Mouse (Mus musculus) hindbrain, embryonic 14.5 days (tissue): ENCODE data around the gene Uqcr10. TPM values are rescaled to one million over a fixed set of nuclear protein-coding genes. Genes with fewer than 3 reads are reported as not detected.
A peak's percentile ranks its signal among the peaks of the same experiment; 100 is the strongest.
"Not testable (repeated sequence)": the region's sequence is repeated elsewhere in the genome, so short reads cannot be mapped to it uniquely, and the experiment has no call there.

Source experiments
- ATAC-seq: fragments of 200-750 bp; cut with Nextera tagmentation; 2 replicates; pipeline ENCODE4 v1.8.0; 2017; ENCODE audit warnings: moderate number of reproducible peaks, mild to moderate bottlenecking, moderate TSS enrichment, moderate library complexity; ENCODE audit not compliant: low FRiP score
- DNase-seq: peaks from one replicate; pipeline ENCODE4 v3.0.0-alpha.2; 2015; ENCODE audit warnings: low spot score
- H3K27ac ChIP-seq: fragments of 300-500 bp; sonication (generic); 2 replicates; pipeline ENCODE4 v1.5.1; 2014; ENCODE audit warnings: mild to moderate bottlenecking, moderate library complexity
- H3K27me3 ChIP-seq: fragments of 300-500 bp; sonication (generic); 2 replicates; pipeline ENCODE4 v1.6.1; 2014; ENCODE audit warnings: mild to moderate bottlenecking, low read length, mixed read lengths; ENCODE audit not compliant: control insufficient read depth, insufficient read depth
- H3K36me3 ChIP-seq: fragments of 300-500 bp; sonication (generic); replicated peaks from 2 replicates; pipeline ENCODE4 v1.6.1; 2014; ENCODE audit not compliant: control insufficient read depth, insufficient read depth
- H3K4me1 ChIP-seq: fragments of 300-500 bp; sonication (generic); replicated peaks from 2 replicates; pipeline ENCODE4 v1.6.1; 2014; ENCODE audit warnings: antibody characterized with exemption, low read length, mixed read lengths; ENCODE audit not compliant: control insufficient read depth, insufficient read depth
- H3K4me2 ChIP-seq: fragments of 300-500 bp; sonication (generic); replicated peaks from 2 replicates; pipeline ENCODE4 v1.6.1; 2014; ENCODE audit warnings: mild to moderate bottlenecking, moderate library complexity
- H3K4me3 ChIP-seq: fragments of 300-500 bp; sonication (generic); replicated peaks from 2 replicates; pipeline ENCODE4 v1.5.1; 2014; ENCODE audit warnings: mild to moderate bottlenecking, low read length
- H3K9ac ChIP-seq: fragments of 300-500 bp; sonication (generic); 2 replicates; pipeline ENCODE4 v1.6.1; 2014
- H3K9me3 ChIP-seq: fragments of 300-500 bp; sonication (generic); 2 replicates; pipeline ENCODE4 v1.6.1; 2016; ENCODE audit warnings: low read length; ENCODE audit not compliant: control insufficient read depth
- WGBS: fragments of 180-500 bp; shearing (Covaris S2); extraction: QIAGEN DNeasy Blood & Tissue Kit; methylation state at CpG from one replicate; pipeline ENCODE4 v1.1.7; 2014; 5-methylcytosine and 5-hydroxymethylcytosine counted together
- polyA plus RNA-seq: library from polyadenylated mRNA; unstranded; fragments of >200 nt; fragmentation: Nextera tagmentation; extraction: Ambion mirVana; gene quantifications from 2 replicates; pipeline ENCODE4 v1.2.1, GENCODE M21; 2014

Uqcr10 gene
- polyA plus RNA-seq, 1 experiment from 2014 or later: 721 TPM

DNA sequence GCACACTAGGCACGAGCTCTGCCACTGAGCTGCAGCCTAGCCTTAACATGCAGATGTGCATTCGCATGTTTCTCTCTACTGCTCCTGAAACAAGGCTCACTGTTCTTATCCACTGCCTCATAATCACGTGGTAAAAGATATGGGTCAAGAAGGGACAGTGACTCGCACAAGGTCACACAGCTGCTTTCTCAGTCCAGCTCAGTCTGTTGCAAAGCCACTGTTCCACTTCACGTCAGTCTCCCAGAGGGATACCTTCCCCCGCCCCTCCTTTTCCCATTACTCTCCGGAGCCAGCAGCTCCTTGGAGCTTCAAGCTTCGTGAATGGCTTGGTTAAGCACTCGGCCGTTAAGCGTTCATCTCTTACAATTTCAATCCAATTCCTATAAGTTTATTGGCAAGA lies 16.3 kb upstream of the Uqcr10 start:
- ATAC-seq (no peak), DNase-seq (no peak)
- peaks cover 31% of the 10 kb centered on the region; the same call in 1 of the 2 replicates for H3K36me3 ChIP-seq
- no peak overlapping the region for H3K9ac ChIP-seq
- H3K27me3 ChIP-seq: no peaks in the 10 kb centered on the region
- H3K4me3 ChIP-seq: no peak overlapping the region
- no peak overlapping the region for H3K4me2 ChIP-seq
- WGBS: 59% methylated on average over 11 of the region's 11 CpGs
- no peaks in the 10 kb centered on the region for H3K9me3 ChIP-seq
- no peak overlapping the region for H3K27ac ChIP-seq
- peaks cover 6% of the 10 kb centered on the region; the same call in 1 of the 2 replicates for H3K4me1 ChIP-seq

DNA sequence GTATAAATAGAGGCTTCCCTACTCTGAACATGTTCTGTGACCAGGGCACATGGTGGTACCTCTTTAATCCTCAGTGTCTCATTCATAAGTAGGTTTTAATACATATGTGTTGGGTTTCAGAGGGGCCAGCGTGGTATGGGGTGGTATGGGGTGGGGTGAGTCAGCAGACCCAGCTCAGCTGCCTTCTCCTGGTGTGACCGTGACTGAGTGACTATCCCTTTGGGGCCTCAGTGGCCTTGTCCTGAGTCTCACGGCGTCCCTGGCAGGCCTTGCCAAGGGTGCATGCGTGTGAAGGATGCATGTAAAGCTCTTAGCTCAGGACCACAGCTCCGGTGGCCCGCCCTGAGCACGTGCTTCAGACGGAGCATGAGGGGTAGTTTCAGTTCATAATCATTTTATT lies 15.8 kb upstream of the Uqcr10 start:
- H3K27ac ChIP-seq: no peak overlapping the region
- H3K36me3 ChIP-seq: peaks cover 26% of the 10 kb centered on the region; the same call in 1 of the 2 replicates
- no peaks in the 10 kb centered on the region for H3K9me3 ChIP-seq
- no peak overlapping the region for H3K4me2 ChIP-seq
- DNase-seq (no peak), ATAC-seq (no peak)
- peaks cover 6% of the 10 kb centered on the region; the same call in 1 of the 2 replicates for H3K4me1 ChIP-seq
- H3K9ac ChIP-seq: no peak overlapping the region
- H3K4me3 ChIP-seq: no peak overlapping the region
- WGBS: 87% methylated on average over 9 of the region's 9 CpGs
- H3K27me3 ChIP-seq: no peaks in the 10 kb centered on the region

DNA sequence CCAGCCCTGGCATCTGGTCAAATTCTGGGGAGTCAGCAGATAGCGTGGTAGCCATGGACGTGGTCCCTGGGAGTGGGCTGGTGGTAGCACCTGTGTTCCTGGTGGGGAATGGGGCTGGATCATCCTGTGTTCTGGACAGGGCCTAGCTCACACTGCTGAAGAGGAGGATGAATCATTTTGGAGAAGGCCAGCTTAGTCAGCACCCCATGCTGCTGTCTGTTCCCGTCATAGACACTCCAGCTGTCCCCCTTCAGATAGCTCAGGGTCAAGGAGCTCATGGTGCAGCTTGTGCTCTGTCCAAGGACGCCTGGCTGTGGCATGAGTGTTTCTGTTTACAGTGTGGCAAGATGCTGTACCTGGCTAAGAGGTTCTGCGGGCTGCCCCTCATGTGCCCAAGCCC lies 14.4 kb upstream of the Uqcr10 start:
- no peak overlapping the region for H3K9ac ChIP-seq
- H3K36me3 ChIP-seq: peaks cover 13% of the 10 kb centered on the region; the same call in 1 of the 2 replicates
- no peak overlapping the region for H3K27ac ChIP-seq
- ATAC-seq: no peak
- no peaks in the 10 kb centered on the region for H3K9me3 ChIP-seq
- no peak overlapping the region for H3K4me2 ChIP-seq
- no peaks in the 10 kb centered on the region for H3K27me3 ChIP-seq
- DNase-seq: no peak
- no peak overlapping the region for H3K4me3 ChIP-seq
- H3K4me1 ChIP-seq: peaks cover 6% of the 10 kb centered on the region; the same call in 1 of the 2 replicates
- 82% methylated on average over 5 of the region's 5 CpGs for WGBS

DNA sequence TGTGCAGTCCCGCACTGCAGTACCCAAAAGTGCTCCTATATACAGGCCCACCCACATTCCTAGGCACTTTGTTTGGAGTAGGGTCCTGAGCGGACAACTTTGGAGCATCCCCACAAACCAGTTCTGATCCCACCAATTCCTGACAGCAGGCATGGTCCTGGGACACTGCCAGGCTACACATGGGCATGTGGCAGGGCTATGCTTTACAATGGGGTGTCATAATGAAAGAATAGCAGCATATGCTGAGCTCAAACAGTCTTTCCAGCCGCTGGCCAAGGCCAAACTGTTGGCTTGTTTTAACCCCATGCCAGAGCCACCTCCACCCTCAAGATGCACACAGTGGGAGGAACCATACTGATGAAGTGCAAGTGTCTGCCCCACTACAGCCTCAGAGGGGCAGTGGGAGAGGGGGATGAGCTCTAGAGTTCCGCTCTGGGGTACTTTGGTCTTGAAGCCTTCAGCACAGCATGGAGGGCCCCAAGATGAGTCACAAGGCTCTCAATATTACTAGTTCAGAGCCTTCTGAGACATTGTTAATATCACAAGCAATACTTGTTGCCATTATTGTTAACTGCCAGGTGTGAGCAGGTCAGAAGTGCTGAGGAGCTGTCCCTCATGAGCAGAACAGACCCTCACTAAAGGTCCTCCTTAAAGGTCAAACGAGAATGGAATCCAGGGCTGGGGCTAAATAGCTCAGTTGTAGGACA lies 12.5 kb upstream of the Uqcr10 start:
- H3K4me3 ChIP-seq: no peak overlapping the region
- ATAC-seq (no peak), DNase-seq (no peak)
- no peaks in the 10 kb centered on the region for H3K27me3 ChIP-seq
- H3K9ac ChIP-seq: no peak overlapping the region
- no peak overlapping the region for H3K4me2 ChIP-seq
- H3K27ac ChIP-seq: no peak overlapping the region
- WGBS: 92% methylated on average over 5 of the region's 5 CpGs
- no peaks in the 10 kb centered on the region for H3K9me3 ChIP-seq
- no peaks in the 10 kb centered on the region for H3K36me3 ChIP-seq
- H3K4me1 ChIP-seq: peaks cover 6% of the 10 kb centered on the region; the same call in 1 of the 2 replicates

DNA sequence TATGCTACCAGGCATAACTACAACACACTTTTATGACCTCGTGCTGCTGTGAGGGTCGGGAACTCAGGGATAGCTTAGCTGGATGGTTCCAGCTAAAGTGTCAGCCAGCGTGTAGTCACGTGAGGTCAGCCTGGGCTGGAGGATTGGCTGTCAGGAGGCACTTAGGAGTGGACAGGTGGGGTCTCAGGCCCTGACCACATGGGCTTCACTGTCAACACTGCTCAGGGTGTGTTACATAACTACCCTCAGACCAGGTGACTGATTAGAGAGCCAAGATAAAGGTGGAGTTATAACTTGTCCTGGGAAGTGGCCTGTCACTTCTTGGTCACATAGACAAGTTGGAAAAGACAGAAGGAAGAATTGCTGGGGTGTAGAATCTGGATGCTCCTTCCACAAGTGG lies 11.5 kb upstream of the Uqcr10 start:
- Histone ChIP-seq H3K4me3 (no peak overlapping the region), H3K9me3 (no peaks in the 10 kb centered on the region), H3K36me3 (no peaks in the 10 kb centered on the region), H3K9ac (no peak overlapping the region), H3K4me1 (no peaks in the 10 kb centered on the region), H3K27ac (no peak overlapping the region), H3K4me2 (no peak overlapping the region), H3K27me3 (no peaks in the 10 kb centered on the region)
- ATAC-seq (no peak), DNase-seq (no peak)
- 88% methylated on average over 4 of the region's 4 CpGs for WGBS

DNA sequence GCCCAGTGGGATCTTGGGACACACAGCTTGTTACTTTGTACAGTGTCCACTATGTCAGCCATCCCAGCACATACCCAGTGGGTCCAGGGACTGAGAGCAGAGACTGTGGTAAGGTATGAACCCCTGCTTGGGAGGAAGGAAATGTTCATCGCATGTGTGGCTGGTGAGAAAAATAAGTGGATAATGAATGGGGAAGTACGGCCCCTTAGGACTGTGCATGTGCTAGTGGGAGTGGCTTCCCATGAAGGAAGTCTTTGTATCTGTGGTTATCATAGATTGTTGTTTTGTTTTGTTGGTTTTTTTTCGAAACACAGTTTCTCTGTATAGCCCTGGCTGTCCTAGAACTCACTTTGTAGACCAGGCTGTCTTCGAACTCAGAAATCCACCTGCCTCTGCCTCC lies 10.6 kb upstream of the Uqcr10 start:
- H3K4me1 ChIP-seq: no peaks in the 10 kb centered on the region
- H3K4me3 ChIP-seq: no peak overlapping the region
- H3K27ac ChIP-seq: no peak overlapping the region
- H3K4me2 ChIP-seq: no peak overlapping the region
- DNase-seq: no peak
- H3K36me3 ChIP-seq: no peaks in the 10 kb centered on the region
- H3K9me3 ChIP-seq: no peaks in the 10 kb centered on the region
- no peaks in the 10 kb centered on the region for H3K27me3 ChIP-seq
- ATAC-seq: no peak
- WGBS: 93% methylated on average over 4 of the region's 4 CpGs
- H3K9ac ChIP-seq: no peak overlapping the region

DNA sequence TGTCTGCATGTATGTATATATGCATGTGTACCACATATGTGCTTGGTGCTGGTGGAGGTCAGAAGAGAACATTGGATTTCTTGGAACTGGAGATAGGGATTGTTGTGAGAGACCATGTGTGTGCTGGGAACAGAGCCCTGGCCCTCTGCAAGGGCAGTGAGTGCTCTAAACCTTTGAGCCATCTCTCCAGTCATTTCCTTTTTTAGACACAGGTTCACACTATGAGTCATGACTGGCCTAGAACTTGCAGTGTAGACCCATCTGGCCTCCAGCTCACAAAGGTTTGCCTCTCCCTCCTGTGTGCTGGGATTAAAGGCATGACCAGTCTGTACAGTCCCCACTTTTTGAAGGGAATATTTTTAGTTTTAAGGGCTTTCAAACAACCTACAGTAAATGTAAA lies 8.7 kb upstream of the Uqcr10 start:
- H3K36me3 ChIP-seq: no peaks in the 10 kb centered on the region
- H3K4me1 ChIP-seq: no peaks in the 10 kb centered on the region
- DNase-seq (no peak), ATAC-seq (no peak)
- no peak overlapping the region for H3K4me3 ChIP-seq
- no peaks in the 10 kb centered on the region for H3K9me3 ChIP-seq
- no peak overlapping the region for H3K27ac ChIP-seq
- H3K9ac ChIP-seq: no peak overlapping the region
- no peaks in the 10 kb centered on the region for H3K27me3 ChIP-seq
- no peak overlapping the region for H3K4me2 ChIP-seq

DNA sequence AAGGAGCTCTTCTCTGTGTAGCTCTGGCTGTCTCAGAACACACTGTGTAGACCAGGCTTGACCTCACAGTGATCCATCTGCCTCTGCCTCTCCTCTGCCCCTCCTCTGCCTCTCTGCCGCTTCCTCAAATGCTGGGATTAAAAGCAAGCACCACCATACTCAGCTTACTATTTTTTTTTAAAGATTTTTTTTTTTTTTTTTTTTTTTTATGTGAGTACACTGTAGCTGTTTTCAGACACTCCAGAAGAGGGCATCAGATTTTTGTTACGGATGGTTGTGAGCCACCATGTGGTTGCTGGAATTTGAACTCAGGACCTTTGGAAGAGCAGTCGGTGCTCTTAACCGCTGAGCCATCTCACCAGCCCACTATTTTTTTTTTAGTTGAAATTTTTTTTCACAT lies 6.0 kb upstream of the Uqcr10 start:
- not testable (repeated sequence) for H3K9ac ChIP-seq, H3K4me2 ChIP-seq, DNase-seq, H3K36me3 ChIP-seq, H3K27me3 ChIP-seq, H3K9me3 ChIP-seq, H3K27ac ChIP-seq, H3K4me3 ChIP-seq, H3K4me1 ChIP-seq, ATAC-seq
- 91% methylated on average over 4 of the region's 4 CpGs for WGBS

DNA sequence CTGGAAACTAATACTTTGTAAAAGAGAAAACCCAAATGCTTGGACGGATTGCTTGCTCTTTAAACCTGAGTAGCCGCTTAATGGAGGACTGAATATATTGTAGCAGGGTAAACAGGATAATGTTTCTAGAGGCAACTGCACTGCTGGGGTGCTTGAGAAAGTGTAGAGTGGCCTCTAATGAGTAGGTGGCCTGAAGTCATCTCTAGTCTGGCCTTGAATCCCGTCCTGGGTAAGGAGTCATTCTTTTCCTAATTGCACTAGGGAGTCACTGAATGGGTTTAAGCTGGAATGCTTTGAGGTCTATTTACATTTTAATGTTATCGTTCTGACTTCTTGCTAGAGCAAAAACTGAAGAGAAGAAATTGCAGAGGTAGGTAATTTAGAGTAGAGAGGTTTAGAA lies 1.0 kb upstream of the Uqcr10 start:
- ATAC-seq (no peak), DNase-seq (no peak)
- Histone ChIP-seq H3K27me3 (no peaks in the 10 kb centered on the region), H3K4me2 (peak overlapping the region; percentile 94), H3K9ac (peak overlapping the region; percentile 74), H3K4me3 (peak overlapping the region; percentile 49), H3K9me3 (no peaks in the 10 kb centered on the region), H3K36me3 (peaks cover 14% of the 10 kb centered on the region; the same call in 1 of the 2 replicates), H3K27ac (no peak overlapping the region), H3K4me1 (peaks cover 21% of the 10 kb centered on the region)
- WGBS: 10% methylated on average over 4 of the region's 4 CpGs
